Comparison of ENCODE assay signal across 13 mouse cellular contexts in genomic region chr4:140787414-140787813, GRCm38 (mm10). TPM values are rescaled to one million over a fixed set of nuclear protein-coding genes. Genes with fewer than 3 reads are reported as not detected.
DNase-seq lines count a peak whose midpoint lies in the region; ATAC-seq and TF ChIP-seq lines count a peak whose summit lies in the region.
"Had no signal": no experiment of that assay in that cellular context is flagged by ENCODE, and none has a peak within 500 bp of the region (broad histone marks: within the 10 kb centered on the region; RNA-seq: fewer than 3 reads in every experiment).

No protein-coding gene starts in this region.

- TF ChIP-seq POLR2A in thymus, adult 2 months (IDR thresholded peaks at IDR 0.05; ENCODE audit: control insufficient read depth, extremely low read depth, insufficient read depth, low read length, poor library complexity): no peak

- no peak overlapping the region for H3K4me2 ChIP-seq in heart, embryonic 16.5 days (ENCODE audit: low read depth, low read length)
- no peak overlapping the region for H3K4me2 ChIP-seq in liver, embryonic 12.5 days

- H3K9me3 ChIP-seq in heart, embryonic 16.5 days (replicated peaks; ENCODE audit: control insufficient read depth, low read length): peaks cover 8% of the 10 kb centered on the region
- H3K9me3 ChIP-seq in liver, embryonic 12.5 days (replicated peaks): 0 out of 2 replicates have a peak, but pooled peaks cover 8% of the 10 kb centered on the region

- peaks cover 36% of the 10 kb centered on the region for H3K4me1 ChIP-seq in thymus, adult 2 months (replicated peaks; ENCODE audit: control insufficient read depth, insufficient read depth, low read length)
- H3K4me1 ChIP-seq in heart, embryonic 16.5 days (ENCODE audit: control insufficient read depth, insufficient read depth, low read length): peaks cover 3% of the 10 kb centered on the region; the same call in 1 of the 2 replicates
- peaks cover 7% of the 10 kb centered on the region for H3K4me1 ChIP-seq in liver, embryonic 12.5 days

- no peak for DNase-seq in thymus, adult 2 months
- no peak for DNase-seq in thymus, postnatal 4 days
- no peak for DNase-seq in right cerebral cortex, adult 18-20 months
- no peak for DNase-seq in left cerebral cortex, adult 8-10 months (ENCODE audit: low spot score in 2 of 2)
- DNase-seq: adrenal gland, postnatal 36 days; embryo, embryonic 11 days had no signal

- peak; percentile 37; the same call in 1 of the 2 replicates for ATAC-seq in heart, embryonic 16.5 days (replicated peaks; ENCODE audit: extremely low read depth, insufficient read depth, low FRiP score)
- ATAC-seq in liver, embryonic 12.5 days: 0 out of 2 replicates have a peak, but pooled peaks have one; percentile 19
- ATAC-seq in megakaryocyte progenitor cell, adult 5-6 weeks (replicated peaks; ENCODE audit: poor library complexity): peak; percentile 79
- ATAC-seq: forebrain, embryonic 14.5 days; hindbrain, embryonic 16.5 days had no signal

- no peak for TF ChIP-seq CTCF in thymus, adult 2 months (IDR thresholded peaks at IDR 0.05; ENCODE audit: borderline replicate concordance, control insufficient read depth, extremely low read depth, insufficient read depth, low read length, poor library complexity)

- no peak overlapping the region for H3K4me3 ChIP-seq in thymus, adult 2 months (ENCODE audit: control insufficient read depth, insufficient read depth, low read length)
- H3K4me3 ChIP-seq in heart, embryonic 16.5 days (ENCODE audit: low read length): no peak overlapping the region
- H3K4me3 ChIP-seq in liver, embryonic 12.5 days: no peak overlapping the region
- H3K4me3 ChIP-seq: left cerebral cortex, adult 2 months had no signal

- H3K27me3 ChIP-seq in thymus, adult 2 months (ENCODE audit: control insufficient read depth, insufficient read depth, low read length): no peaks in the 10 kb centered on the region
- H3K27me3 ChIP-seq in heart, embryonic 16.5 days (ENCODE audit: control insufficient read depth, insufficient read depth, low read length): no peaks in the 10 kb centered on the region
- H3K27me3 ChIP-seq in liver, embryonic 12.5 days (replicated peaks): no peaks in the 10 kb centered on the region

- H3K27ac ChIP-seq in thymus, adult 2 months (ENCODE audit: control insufficient read depth, insufficient read depth, low read length): peak overlapping the region; percentile 47; the same call in 1 of the 2 replicates
- no peak overlapping the region for H3K27ac ChIP-seq in heart, embryonic 16.5 days (ENCODE audit: low read length)
- no peak overlapping the region for H3K27ac ChIP-seq in liver, embryonic 12.5 days
- H3K27ac ChIP-seq: left cerebral cortex, adult 2 months had no signal

- WGBS in thymus, adult 2 months: 12% methylated on average over 4 of the region's 4 CpGs
- WGBS in heart, embryonic 16.5 days: 53% methylated on average over 4 of the region's 4 CpGs
- WGBS in liver, embryonic 12.5 days (ENCODE audit: insufficient replicate concordance): 31% methylated on average over 3 of the region's 4 CpGs

- H3K36me3 ChIP-seq in thymus, adult 2 months (ENCODE audit: control insufficient read depth, insufficient read depth, low read length): no peaks in the 10 kb centered on the region
- no peaks in the 10 kb centered on the region for H3K36me3 ChIP-seq in heart, embryonic 16.5 days (ENCODE audit: control insufficient read depth, insufficient read depth)
- no peaks in the 10 kb centered on the region for H3K36me3 ChIP-seq in liver, embryonic 12.5 days

- no peak overlapping the region for H3K9ac ChIP-seq in heart, embryonic 16.5 days (ENCODE audit: low read length)
- H3K9ac ChIP-seq in liver, embryonic 12.5 days: no peak overlapping the region

RNA-seq across cellular contexts. Expression of gene Padi4, which starts 13.4 kb away (rescaled TPM):
- polyA plus RNA-seq in thymus, adult 2 months (2012; rRNA removed): 21.0 and 23.5 TPM in 2 replicates
- 2.6 and 3.0 TPM in 2 replicates for polyA plus RNA-seq in heart, embryonic 16.5 days (2015; fragmentation: Nextera tagmentation; extraction: Ambion mirVana)
- polyA plus RNA-seq in liver, embryonic 12.5 days (2016; fragmentation: Nextera tagmentation; extraction: Ambion mirVana): 0.63 and 0.91 TPM in 2 replicates
- total RNA-seq in megakaryocyte progenitor cell, adult 5-6 weeks (2015): 4.6 and 4.9 TPM in 2 replicates
- total RNA-seq in megakaryocyte progenitor cell, adult 5-6 weeks (2017): 6.9 and 9.3 TPM in 2 replicates
- 1 to 10 TPM in 1 of 4 experiments, not detected in 3; 1.6 TPM for total RNA-seq in left cerebral cortex, adult 8-10 months (2022)
- polyA plus RNA-seq: forebrain, embryonic 14.5 days had no signal

RNA-seq across cellular contexts. Expression of gene Padi3, which starts 23.0 kb away (rescaled TPM):
- polyA plus RNA-seq in thymus, adult 2 months (2012; rRNA removed): 2.6 and 3.7 TPM in 2 replicates
- 0.24 and 0.55 TPM in 2 replicates for polyA plus RNA-seq in heart, embryonic 16.5 days (2015; fragmentation: Nextera tagmentation; extraction: Ambion mirVana)
- 0.37 and 0.47 TPM in 2 replicates for polyA plus RNA-seq in liver, embryonic 12.5 days (2016; fragmentation: Nextera tagmentation; extraction: Ambion mirVana)
- total RNA-seq in megakaryocyte progenitor cell, adult 5-6 weeks (2015): not detected in 2 replicates
- 0.07 and 0.46 TPM in 2 replicates for total RNA-seq in megakaryocyte progenitor cell, adult 5-6 weeks (2017)
- total RNA-seq in left cerebral cortex, adult 8-10 months (2022): not detected
- total RNA-seq: adrenal gland, postnatal 36 days; left cerebral cortex, adult 2 months had no signal
- polyA plus RNA-seq: forebrain, embryonic 14.5 days; neural tube, embryonic 14.5 days had no signal

RNA-seq across cellular contexts. Expression of gene Padi6, which starts 45.0 kb away (rescaled TPM):
- polyA plus RNA-seq in thymus, adult 2 months (2012; rRNA removed): 0.90 and 1.0 TPM in 2 replicates
- polyA plus RNA-seq in heart, embryonic 16.5 days (2015; fragmentation: Nextera tagmentation; extraction: Ambion mirVana): 0.27 and 0.35 TPM in 2 replicates
- not detected in 2 replicates for polyA plus RNA-seq in liver, embryonic 12.5 days (2016; fragmentation: Nextera tagmentation; extraction: Ambion mirVana)
- not detected in 2 replicates for total RNA-seq in megakaryocyte progenitor cell, adult 5-6 weeks (2015)
- total RNA-seq in megakaryocyte progenitor cell, adult 5-6 weeks (2017): not detected in 2 replicates
- total RNA-seq in left cerebral cortex, adult 8-10 months (2022): under 1 TPM in 3 of 4 experiments, not detected in 1; 0.18 to 0.80 (median 0.20) TPM
- total RNA-seq: adrenal gland, postnatal 36 days; left cerebral cortex, adult 2 months had no signal
- polyA plus RNA-seq: forebrain, embryonic 14.5 days; hindbrain, embryonic 16.5 days had no signal

RNA-seq across cellular contexts. Expression of gene Padi1, which starts 58.2 kb away (rescaled TPM):
- polyA plus RNA-seq in thymus, adult 2 months (2012; rRNA removed): 0.85 and 0.89 TPM in 2 replicates
- 0.07 and 0.10 TPM in 2 replicates for polyA plus RNA-seq in heart, embryonic 16.5 days (2015; fragmentation: Nextera tagmentation; extraction: Ambion mirVana)
- polyA plus RNA-seq in liver, embryonic 12.5 days (2016; fragmentation: Nextera tagmentation; extraction: Ambion mirVana): 0.10 TPM in 1 of 2 replicates, not detected in the other
- 0.05 TPM in 2 replicates for total RNA-seq in megakaryocyte progenitor cell, adult 5-6 weeks (2015)
- not detected in 2 replicates for total RNA-seq in megakaryocyte progenitor cell, adult 5-6 weeks (2017)
- under 1 TPM in 2 of 4 experiments, not detected in 2; 0.11 to 0.16 TPM for total RNA-seq in left cerebral cortex, adult 8-10 months (2022)
- total RNA-seq: adrenal gland, postnatal 36 days had no signal
- polyA plus RNA-seq: forebrain, embryonic 14.5 days; hindbrain, embryonic 16.5 days; neural tube, embryonic 14.5 days had no signal

Comparison
In these comparisons a context has a peak if more than half of its experiments do, and no peak if none do; other contexts are left out.
1. ATAC-seq: peak in every context shown above with its lines; median percentile 79 in megakaryocyte progenitor cell, adult 5-6 weeks; 37 in heart, embryonic 16.5 days; 19 in liver, embryonic 12.5 days.